Mouse (Mus musculus) ES-Bruce4 (cell line): ENCODE results near the gene Tmem81. TPM values are rescaled to one million over a fixed set of nuclear protein-coding genes. Genes with fewer than 3 reads are reported as not detected.

ENCODE experiments used
- H3K27ac ChIP-seq: 2 replicates; pipeline ENCODE4 v1.5.1; 2012; ENCODE audit warnings: low read length, inconsistent platforms; ENCODE audit not compliant: insufficient read depth
- H3K27me3 ChIP-seq: 2 replicates; pipeline ENCODE4 v1.6.1; 2012; ENCODE audit warnings: mild to moderate bottlenecking, low read length, inconsistent platforms; ENCODE audit not compliant: control insufficient read depth, poor library complexity, insufficient read depth, severe bottlenecking
- H3K36me3 ChIP-seq: 2 replicates; pipeline ENCODE4 v1.6.1; 2012; ENCODE audit warnings: inconsistent platforms, mild to moderate bottlenecking, low read length, moderate library complexity; ENCODE audit not compliant: control insufficient read depth, poor library complexity, insufficient read depth, severe bottlenecking
- H3K4me1 ChIP-seq: one replicate; pipeline ENCODE4 v1.8.1; 2011; ENCODE audit warnings: low read length; ENCODE audit not compliant: control insufficient read depth, insufficient read depth
- H3K4me3 ChIP-seq: 2 replicates; pipeline ENCODE4 v1.5.1; 2011; ENCODE audit warnings: low read depth, mild to moderate bottlenecking, low read length
- H3K9ac ChIP-seq: 2 replicates; pipeline ENCODE4 v1.6.1; 2012; ENCODE audit warnings: low read depth, mild to moderate bottlenecking, inconsistent platforms; ENCODE audit not compliant: poor library complexity, severe bottlenecking
- H3K9me3 ChIP-seq: replicated peaks from 2 replicates; pipeline ENCODE4 v1.6.1; 2012; ENCODE audit warnings: mild to moderate bottlenecking, low read length, inconsistent platforms; ENCODE audit not compliant: control insufficient read depth, poor library complexity, insufficient read depth, severe bottlenecking
- CTCF ChIP-seq: IDR thresholded peaks from one replicate; pipeline ENCODE4 v1.8.1; 2011; ENCODE audit warnings: low read depth, low read length
- EP300 ChIP-seq: IDR thresholded peaks from 2 replicates; pipeline ENCODE4 v1.6.1; 2011; ENCODE audit warnings: low read depth, low read length; ENCODE audit not compliant: insufficient read depth
- POLR2A ChIP-seq: IDR thresholded peaks from one replicate; pipeline ENCODE4 v1.8.1; 2011; ENCODE audit warnings: low read length; ENCODE audit not compliant: insufficient read depth
- polyA plus RNA-seq: library from polyadenylated mRNA; stranded (reverse); fragments of >200 nt; gene quantifications from 2 replicates; pipeline ENCODE4 v1.2.4, GENCODE M21; 2011; ENCODE audit warnings: low read depth; ENCODE audit not compliant: missing spikeins, insufficient read depth, insufficient read length

Gene Tmem81
- polyA plus RNA-seq, 1 experiment: 10.1 TPM

GRCm38 (mm10) chr1:132519734-132520133 lies 13.7 kb downstream of the Tmem81 start:
- no peak overlapping the region for H3K4me3 ChIP-seq
- no peak overlapping the region for H3K9ac ChIP-seq
- H3K27me3 ChIP-seq: no peaks in the 10 kb centered on the region
- no peaks in the 10 kb centered on the region for H3K9me3 ChIP-seq
- no peak overlapping the region for H3K27ac ChIP-seq
- no peaks in the 10 kb centered on the region for H3K36me3 ChIP-seq
- TF ChIP-seq CTCF (no peak), EP300 (no peak), POLR2A (no peak)
- H3K4me1 ChIP-seq: peaks cover 3% of the 10 kb centered on the region

- no peaks in the 10 kb centered on the region for H3K9me3 ChIP-seq
- H3K36me3 ChIP-seq: no peaks in the 10 kb centered on the region
- TF ChIP-seq EP300 (no peak), CTCF (peak; percentile 62)
- no peaks in the 10 kb centered on the region for H3K27me3 ChIP-seq
- no peak overlapping the region for H3K9ac ChIP-seq
- peaks cover 3% of the 10 kb centered on the region for H3K4me1 ChIP-seq
- peak overlapping the region; percentile 27 for H3K4me3 ChIP-seq
- no peak overlapping the region for H3K27ac ChIP-seq
These were observed 14.7 kb downstream of the Tmem81 start for GRCm38 (mm10) chr1:132520764-132521163.

GRCm38 (mm10) chr1:132523048-132523447 lies 17.0 kb downstream of the Tmem81 start:
- Histone ChIP-seq H3K27ac (no peak overlapping the region), H3K27me3 (no peaks in the 10 kb centered on the region), H3K9me3 (no peaks in the 10 kb centered on the region), H3K4me1 (peaks cover 3% of the 10 kb centered on the region), H3K9ac (no peak overlapping the region), H3K36me3 (no peaks in the 10 kb centered on the region), H3K4me3 (no peak overlapping the region)
- TF ChIP-seq CTCF (no peak), POLR2A (no peak), EP300 (no peak)

GRCm38 (mm10) chr1:132523920-132524319 lies 17.9 kb downstream of the Tmem81 start:
- H3K9ac ChIP-seq: no peak overlapping the region
- no peak overlapping the region for H3K27ac ChIP-seq
- TF ChIP-seq CTCF: peak; percentile 86
- no peak for TF ChIP-seq POLR2A
- H3K27me3 ChIP-seq: no peaks in the 10 kb centered on the region
- H3K4me1 ChIP-seq: peaks cover 3% of the 10 kb centered on the region
- no peak overlapping the region for H3K4me3 ChIP-seq
- H3K36me3 ChIP-seq: no peaks in the 10 kb centered on the region
- no peaks in the 10 kb centered on the region for H3K9me3 ChIP-seq

GRCm38 (mm10) chr1:132525832-132526231 lies 19.8 kb downstream of the Tmem81 start:
- peak; percentile 61 for TF ChIP-seq CTCF
- TF ChIP-seq POLR2A: no peak

GRCm38 (mm10) chr1:132528071-132528470 lies 22.0 kb downstream of the Tmem81 start:
- no peak overlapping the region for H3K4me3 ChIP-seq
- no peaks in the 10 kb centered on the region for H3K36me3 ChIP-seq
- H3K4me1 ChIP-seq: peaks cover 2% of the 10 kb centered on the region
- no peaks in the 10 kb centered on the region for H3K27me3 ChIP-seq
- TF ChIP-seq POLR2A (no peak), EP300 (no peak), CTCF (no peak)
- H3K27ac ChIP-seq: no peak overlapping the region
- no peaks in the 10 kb centered on the region for H3K9me3 ChIP-seq
- no peak overlapping the region for H3K9ac ChIP-seq

More at GRCm38 (mm10) chr1:132525832-132526231, 19.8 kb downstream of the Tmem81 start:
- Histone ChIP-seq H3K9ac (no peak overlapping the region), H3K27me3 (no peaks in the 10 kb centered on the region), H3K4me1 (peaks cover 5% of the 10 kb centered on the region), H3K9me3 (no peaks in the 10 kb centered on the region), H3K4me3 (no peak overlapping the region), H3K36me3 (no peaks in the 10 kb centered on the region), H3K27ac (no peak overlapping the region)
